Mouse (Mus musculus): ENCODE data around the gene Gpr65. TPM values are rescaled to one million over a fixed set of nuclear protein-coding genes. Genes with fewer than 3 reads are reported as not detected.
"Not testable (repeated sequence)": the region's sequence is repeated elsewhere in the genome, so short reads cannot be mapped to it uniquely, and the experiment has no call there.

Gpr65 gene
- polyA plus RNA-seq, 1 experiment from 2014 or later = 1.9 TPM

- no peaks in the 10 kb centered on the region for H3K9me3 ChIP-seq
- no peak overlapping the region for H3K4me3 ChIP-seq
- no peaks in the 10 kb centered on the region for H3K27me3 ChIP-seq
- no peaks in the 10 kb centered on the region for H3K36me3 ChIP-seq
- no peak overlapping the region for H3K27ac ChIP-seq
- H3K4me2 ChIP-seq = no peak overlapping the region
- no peak for ATAC-seq (ENCODE audit: borderline replicate concordance, extremely low read depth, low FRiP score, low TSS enrichment)
- no peaks in the 10 kb centered on the region for H3K4me1 ChIP-seq
- H3K9ac ChIP-seq = no peak overlapping the region
- WGBS = 71% methylated on average over 3 of the region's 3 CpGs
These were observed 16.0 kb downstream of the Gpr65 start for GRCm38 (mm10) chr12:98284477-98284876.

- Histone ChIP-seq H3K9me3 (no peaks in the 10 kb centered on the region), H3K4me1 (no peaks in the 10 kb centered on the region), H3K4me3 (no peak overlapping the region), H3K9ac (no peak overlapping the region), H3K27ac (no peak overlapping the region), H3K36me3 (no peaks in the 10 kb centered on the region), H3K4me2 (no peak overlapping the region), H3K27me3 (no peaks in the 10 kb centered on the region)
- no peak for ATAC-seq (ENCODE audit: borderline replicate concordance, extremely low read depth, low FRiP score, low TSS enrichment)
- WGBS = 57% methylated on average over 3 of the region's 3 CpGs
These were observed 22.0 kb downstream of the Gpr65 start for GRCm38 (mm10) chr12:98290475-98290874.

- H3K4me2 ChIP-seq = no peak overlapping the region
- H3K36me3 ChIP-seq = no peaks in the 10 kb centered on the region
- H3K27me3 ChIP-seq = no peaks in the 10 kb centered on the region
- H3K27ac ChIP-seq = no peak overlapping the region
- no peak for ATAC-seq (ENCODE audit: borderline replicate concordance, extremely low read depth, low FRiP score, low TSS enrichment)
- no peak overlapping the region for H3K4me3 ChIP-seq
- H3K4me1 ChIP-seq = no peaks in the 10 kb centered on the region
- no peak overlapping the region for H3K9ac ChIP-seq
- no peaks in the 10 kb centered on the region for H3K9me3 ChIP-seq
- 29% methylated on average over 4 of the region's 4 CpGs for WGBS
These were observed 23.8 kb downstream of the Gpr65 start for GRCm38 (mm10) chr12:98292278-98292677.

- no peaks in the 10 kb centered on the region for H3K4me1 ChIP-seq
- H3K36me3 ChIP-seq = no peaks in the 10 kb centered on the region
- H3K4me2 ChIP-seq = no peak overlapping the region
- no peak overlapping the region for H3K9ac ChIP-seq
- 78% methylated on average over 2 of the region's 2 CpGs for WGBS
- no peak overlapping the region for H3K27ac ChIP-seq
- no peaks in the 10 kb centered on the region for H3K27me3 ChIP-seq
- no peaks in the 10 kb centered on the region for H3K9me3 ChIP-seq
- H3K4me3 ChIP-seq = no peak overlapping the region
- no peak for ATAC-seq (ENCODE audit: borderline replicate concordance, extremely low read depth, low FRiP score, low TSS enrichment)
These were observed 25.8 kb downstream of the Gpr65 start for GRCm38 (mm10) chr12:98294241-98294640.

- WGBS = 65% methylated on average over 5 of the region's 5 CpGs
These were observed 33.5 kb downstream of the Gpr65 start for GRCm38 (mm10) chr12:98301980-98302379.

GRCm38 (mm10) chr12:98303013-98303412, 34.6 kb downstream of the Gpr65 start:
- no peaks in the 10 kb centered on the region for H3K4me1 ChIP-seq
- no peak overlapping the region for H3K9ac ChIP-seq
- no peak overlapping the region for H3K4me3 ChIP-seq
- H3K36me3 ChIP-seq = no peaks in the 10 kb centered on the region
- H3K4me2 ChIP-seq = no peak overlapping the region
- H3K27me3 ChIP-seq = no peaks in the 10 kb centered on the region
- no peak for ATAC-seq (ENCODE audit: borderline replicate concordance, extremely low read depth, low FRiP score, low TSS enrichment)
- no peak overlapping the region for H3K27ac ChIP-seq
- H3K9me3 ChIP-seq = no peaks in the 10 kb centered on the region
- 88% methylated on average over 1 of the region's 1 CpGs for WGBS

More at GRCm38 (mm10) chr12:98301980-98302379, 33.5 kb downstream of the Gpr65 start:
- ATAC-seq (ENCODE audit: borderline replicate concordance, extremely low read depth, low FRiP score, low TSS enrichment) = no peak
- Histone ChIP-seq H3K4me2 (no peak overlapping the region), H3K27me3 (no peaks in the 10 kb centered on the region), H3K4me1 (no peaks in the 10 kb centered on the region), H3K4me3 (no peak overlapping the region), H3K27ac (no peak overlapping the region), H3K36me3 (no peaks in the 10 kb centered on the region), H3K9me3 (no peaks in the 10 kb centered on the region), H3K9ac (no peak overlapping the region)

- H3K9ac ChIP-seq = no peak overlapping the region
- no peaks in the 10 kb centered on the region for H3K9me3 ChIP-seq
- H3K4me3 ChIP-seq = no peak overlapping the region
- no peak for ATAC-seq (ENCODE audit: borderline replicate concordance, extremely low read depth, low FRiP score, low TSS enrichment)
- H3K4me2 ChIP-seq = no peak overlapping the region
- no peaks in the 10 kb centered on the region for H3K36me3 ChIP-seq
- no peaks in the 10 kb centered on the region for H3K4me1 ChIP-seq
- 83% methylated on average over 7 of the region's 7 CpGs for WGBS
- H3K27ac ChIP-seq = no peak overlapping the region
- no peaks in the 10 kb centered on the region for H3K27me3 ChIP-seq
These were observed 38.9 kb downstream of the Gpr65 start for GRCm38 (mm10) chr12:98307179-98307915.

- Histone ChIP-seq H3K9ac (no peak overlapping the region), H3K27ac (no peak overlapping the region), H3K9me3 (no peaks in the 10 kb centered on the region), H3K4me3 (no peak overlapping the region), H3K4me1 (no peaks in the 10 kb centered on the region), H3K27me3 (no peaks in the 10 kb centered on the region), H3K36me3 (no peaks in the 10 kb centered on the region), H3K4me2 (no peak overlapping the region)
- ATAC-seq (ENCODE audit: borderline replicate concordance, extremely low read depth, low FRiP score, low TSS enrichment) = no peak
- 89% methylated on average over 7 of the region's 7 CpGs for WGBS
These were observed 43.1 kb downstream of the Gpr65 start for GRCm38 (mm10) chr12:98311376-98312083.

GRCm38 (mm10) chr12:98315924-98316323, 47.5 kb downstream of the Gpr65 start:
- no peak overlapping the region for H3K4me2 ChIP-seq
- H3K4me1 ChIP-seq = no peaks in the 10 kb centered on the region
- H3K9me3 ChIP-seq = no peaks in the 10 kb centered on the region
- H3K9ac ChIP-seq = no peak overlapping the region
- H3K27ac ChIP-seq = no peak overlapping the region
- WGBS = 68% methylated on average over 5 of the region's 5 CpGs
- H3K4me3 ChIP-seq = no peak overlapping the region
- no peak for ATAC-seq (ENCODE audit: borderline replicate concordance, extremely low read depth, low FRiP score, low TSS enrichment)
- H3K36me3 ChIP-seq = no peaks in the 10 kb centered on the region
- no peaks in the 10 kb centered on the region for H3K27me3 ChIP-seq

GRCm38 (mm10) chr12:98317718-98318340, 49.4 kb downstream of the Gpr65 start:
- H3K36me3 ChIP-seq = no peaks in the 10 kb centered on the region
- 76% methylated on average over 8 of the region's 8 CpGs for WGBS
- no peak overlapping the region for H3K4me2 ChIP-seq
- no peaks in the 10 kb centered on the region for H3K4me1 ChIP-seq
- no peak overlapping the region for H3K27ac ChIP-seq
- H3K9me3 ChIP-seq = no peaks in the 10 kb centered on the region
- H3K9ac ChIP-seq = no peak overlapping the region
- no peak overlapping the region for H3K4me3 ChIP-seq
- ATAC-seq (ENCODE audit: borderline replicate concordance, extremely low read depth, low FRiP score, low TSS enrichment) = no peak
- H3K27me3 ChIP-seq = no peaks in the 10 kb centered on the region

- 65% methylated on average over 4 of the region's 4 CpGs for WGBS
- H3K27ac ChIP-seq = no peak overlapping the region
- no peaks in the 10 kb centered on the region for H3K36me3 ChIP-seq
- no peak for ATAC-seq (ENCODE audit: borderline replicate concordance, extremely low read depth, low FRiP score, low TSS enrichment)
- H3K4me3 ChIP-seq = no peak overlapping the region
- no peaks in the 10 kb centered on the region for H3K27me3 ChIP-seq
- no peak overlapping the region for H3K9ac ChIP-seq
- no peaks in the 10 kb centered on the region for H3K9me3 ChIP-seq
- H3K4me1 ChIP-seq = no peaks in the 10 kb centered on the region
- no peak overlapping the region for H3K4me2 ChIP-seq
These were observed 54.0 kb downstream of the Gpr65 start for GRCm38 (mm10) chr12:98322426-98322825.

- not testable (repeated sequence) for H3K27me3 ChIP-seq; H3K36me3 ChIP-seq; ATAC-seq (ENCODE audit: borderline replicate concordance, extremely low read depth, low FRiP score, low TSS enrichment); H3K4me2 ChIP-seq; H3K4me3 ChIP-seq; H3K9me3 ChIP-seq; H3K27ac ChIP-seq; H3K4me1 ChIP-seq; H3K9ac ChIP-seq
- WGBS = no CpG with 5 or more reads among the region's 1 CpGs
These were observed 55.7 kb downstream of the Gpr65 start for GRCm38 (mm10) chr12:98324170-98324569.

Measured in lung, embryonic 15.5 days (tissue).